Mouse (Mus musculus) cerebellum, adult 2 months (tissue): ENCODE results near the gene Thra. TPM values are rescaled to one million over a fixed set of nuclear protein-coding genes. Genes with fewer than 3 reads are reported as not detected.
A peak's percentile ranks its signal among the peaks of the same experiment; 100 is the strongest.
"Not testable (repeated sequence)": the region's sequence is repeated elsewhere in the genome, so short reads cannot be mapped to it uniquely, and the experiment has no call there.

Source experiments
- DNase-seq, 2 experiments: peaks; one replicate each; pipeline ENCODE4 v3.0.0; 2021
- H3K27ac ChIP-seq: fragments of 200-500 bp; 2 replicates; pipeline ENCODE4 v1.5.1; 2012; ENCODE audit warnings: low read length, control low read depth, inconsistent platforms; ENCODE audit not compliant: insufficient read depth
- H3K27me3 ChIP-seq: fragments of 200-500 bp; 2 replicates; pipeline ENCODE4 v1.6.1; 2012; ENCODE audit warnings: inconsistent platforms, mild to moderate bottlenecking, low read length, moderate library complexity; ENCODE audit not compliant: control insufficient read depth, insufficient read depth
- H3K4me1 ChIP-seq: fragments of 200-500 bp; 2 replicates; pipeline ENCODE4 v1.6.1; 2011; ENCODE audit warnings: low read length; ENCODE audit not compliant: control insufficient read depth, insufficient read depth
- H3K4me3 ChIP-seq: fragments of 200-500 bp; replicated peaks from 2 replicates; pipeline ENCODE3; 2011; ENCODE audit warnings: mild to moderate bottlenecking, low read depth, low read length, control low read depth; ENCODE audit not compliant: insufficient read depth
- CTCF ChIP-seq: fragments of 200-500 bp; IDR thresholded peaks from 2 replicates; pipeline ENCODE4 v1.5.1; 2011; ENCODE audit warnings: low read depth, mild to moderate bottlenecking, control low read depth, low read length, moderate library complexity, borderline replicate concordance; ENCODE audit not compliant: insufficient read depth
- POLR2A ChIP-seq: fragments of 200-500 bp; IDR thresholded peaks from 2 replicates; pipeline ENCODE4 v1.6.1; 2011; ENCODE audit warnings: low read length, control low read depth, borderline replicate concordance; ENCODE audit not compliant: insufficient read depth
- WGBS: fragments of 180-500 bp; shearing (Covaris S2); methylation state at CpG from one replicate; pipeline ENCODE4 v1.1.7; 2018; 5-methylcytosine and 5-hydroxymethylcytosine counted together
- polyA plus RNA-seq: library from polyadenylated mRNA; depleted of rRNA; stranded (reverse); fragments of >200 nt; gene quantifications from 2 replicates; pipeline ENCODE4 v1.2.3, GENCODE M21; 2012

Gene Thra
- polyA plus RNA-seq, 1 experiment: 447 TPM

- H3K27ac ChIP-seq: no peak overlapping the region
- DNase-seq: peak; percentile 69 to 84
- no peaks in the 10 kb centered on the region for H3K4me1 ChIP-seq
- 54% methylated on average over 12 of the region's 12 CpGs for WGBS
- TF ChIP-seq POLR2A (no peak), CTCF (peak; percentile 94)
- H3K27me3 ChIP-seq: no peaks in the 10 kb centered on the region
- H3K4me3 ChIP-seq: no peak overlapping the region
These were observed 29.9 kb upstream of the Thra start for GRCm38 (mm10) chr11:98710416-98711045.

- no peaks in the 10 kb centered on the region for H3K4me1 ChIP-seq
- WGBS: 85% methylated on average over 4 of the region's 4 CpGs
- DNase-seq: no peak
- no peak for TF ChIP-seq POLR2A
- no peak for TF ChIP-seq CTCF
- no peak overlapping the region for H3K27ac ChIP-seq
- H3K4me3 ChIP-seq: no peak overlapping the region
- H3K27me3 ChIP-seq: no peaks in the 10 kb centered on the region
These were observed 29.4 kb upstream of the Thra start for GRCm38 (mm10) chr11:98711046-98711434.

GRCm38 (mm10) chr11:98712009-98712408 is 28.4 kb upstream of the Thra start:
- peak overlapping the region; percentile 24; the same call in 1 of the 2 replicates for H3K27ac ChIP-seq
- 37% methylated on average over 6 of the region's 6 CpGs for WGBS
- peak; percentile 62 for TF ChIP-seq CTCF

GRCm38 (mm10) chr11:98713703-98714102 is 26.7 kb upstream of the Thra start:
- H3K4me3 ChIP-seq: no peak overlapping the region
- 86% methylated on average over 12 of the region's 12 CpGs for WGBS
- no peak for DNase-seq
- H3K27ac ChIP-seq: no peak overlapping the region
- H3K27me3 ChIP-seq: no peaks in the 10 kb centered on the region
- H3K4me1 ChIP-seq: peaks cover 9% of the 10 kb centered on the region
- TF ChIP-seq POLR2A (no peak), CTCF (no peak)

More at GRCm38 (mm10) chr11:98712009-98712408, 28.4 kb upstream of the Thra start:
- not testable (repeated sequence) for H3K4me3 ChIP-seq, H3K27me3 ChIP-seq, H3K4me1 ChIP-seq
- peak in 1 of 2 experiments; percentile 48 for DNase-seq

GRCm38 (mm10) chr11:98715946-98716345 is 24.5 kb upstream of the Thra start:
- TF ChIP-seq CTCF (no peak), POLR2A (no peak)
- no peak overlapping the region for H3K27ac ChIP-seq
- WGBS: 92% methylated on average over 9 of the region's 9 CpGs

GRCm38 (mm10) chr11:98717904-98718303 is 22.5 kb upstream of the Thra start:
- 4% methylated on average over 13 of the region's 13 CpGs for WGBS
- TF ChIP-seq POLR2A (no peak), CTCF (peak; percentile 85)
- Histone ChIP-seq H3K27me3 (no peaks in the 10 kb centered on the region), H3K4me1 (peaks cover 12% of the 10 kb centered on the region), H3K27ac (no peak overlapping the region), H3K4me3 (no peak overlapping the region)
- DNase-seq: peak; percentile 82 to 86

More at GRCm38 (mm10) chr11:98715946-98716345, 24.5 kb upstream of the Thra start:
- H3K27me3 ChIP-seq: no peaks in the 10 kb centered on the region
- DNase-seq: no peak
- H3K4me3 ChIP-seq: no peak overlapping the region
- peaks cover 9% of the 10 kb centered on the region for H3K4me1 ChIP-seq

GRCm38 (mm10) chr11:98720756-98721155 is 19.7 kb upstream of the Thra start:
- Histone ChIP-seq H3K27me3 (no peaks in the 10 kb centered on the region), H3K27ac (no peak overlapping the region), H3K4me1 (peaks cover 12% of the 10 kb centered on the region), H3K4me3 (no peak overlapping the region)
- WGBS: 88% methylated on average over 2 of the region's 2 CpGs
- DNase-seq: no peak
- TF ChIP-seq CTCF (no peak), POLR2A (no peak)

GRCm38 (mm10) chr11:98721458-98722226 is 18.8 kb upstream of the Thra start:
- peak overlapping the region; percentile 18; the same call in 1 of the 2 replicates for H3K27ac ChIP-seq
- H3K4me1 ChIP-seq: peaks cover 12% of the 10 kb centered on the region
- DNase-seq: peak; percentile 68 to 83
- no peak overlapping the region for H3K4me3 ChIP-seq
- 21% methylated on average over 24 of the region's 24 CpGs for WGBS
- no peak for TF ChIP-seq CTCF
- no peaks in the 10 kb centered on the region for H3K27me3 ChIP-seq
